Mouse (Mus musculus): ENCODE measurements around the gene Slc12a3. TPM values are rescaled to one million over a fixed set of nuclear protein-coding genes. Genes with fewer than 3 reads are reported as not detected.

Slc12a3 gene
- total and polyA plus RNA-seq, 3 experiments = 0.44 TPM; not detected in 2

DNA sequence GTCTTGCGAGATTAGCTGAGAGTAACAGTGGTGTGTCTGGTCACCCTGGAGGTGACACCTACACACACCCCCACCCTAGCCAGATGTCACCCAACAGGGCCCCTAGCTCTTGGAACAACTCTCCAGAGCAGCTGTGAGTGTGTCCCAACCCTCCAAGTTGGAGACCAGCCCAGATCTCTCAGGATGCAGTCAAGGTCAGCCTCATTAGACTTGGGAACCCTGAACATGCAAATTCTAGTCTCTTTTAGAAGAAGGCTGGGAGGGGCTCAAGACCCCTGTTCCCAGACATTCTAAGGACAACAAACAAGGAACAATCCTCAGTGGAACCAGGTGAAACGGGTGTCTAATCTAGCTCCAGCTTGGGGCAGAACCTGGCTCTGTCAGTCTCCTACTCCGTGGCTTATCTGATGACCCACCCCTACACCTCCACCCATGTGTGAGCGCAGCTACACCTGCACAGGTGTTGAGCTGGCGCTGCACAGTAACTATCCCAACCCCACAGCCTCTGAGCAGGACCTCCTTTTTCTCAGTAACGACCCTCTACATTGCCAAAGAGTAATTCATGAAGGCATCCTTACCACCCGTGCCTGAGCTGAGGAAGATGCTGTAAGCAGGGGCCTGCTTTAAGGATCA, 33.7 kb downstream of the Slc12a3 start:
- DNase-seq (ENCODE audit: low spot score) (no peak), ATAC-seq (ENCODE audit: extremely low read depth, insufficient number of reproducible peaks, low FRiP score, poor library complexity, severe bottlenecking) (no peak)
- Histone ChIP-seq H3K36me3 (replicated peaks) (no peaks in the 10 kb centered on the region), H3K4me1 (ENCODE audit: insufficient read depth, low read depth, low read length) (no peaks in the 10 kb centered on the region), H3K4me3 (ENCODE audit: low read depth, low read length) (no peak overlapping the region), H3K27me3 (ENCODE audit: insufficient read depth, low read length) (peaks cover 20% of the 10 kb centered on the region), H3K9me3 (replicated peaks) (no peaks in the 10 kb centered on the region)
- TF ChIP-seq POLR2AphosphoS5 (IDR thresholded peaks at IDR 0.05; ENCODE audit: insufficient replicate concordance, low read depth, low read length) (no peak), CTCF (IDR thresholded peaks at IDR 0.05; ENCODE audit: low read depth, low read length) (no peak), GATA2 (IDR thresholded peaks at IDR 0.05; ENCODE audit: borderline replicate concordance, low read depth, low read length) (no peak), TAL1 (conservative IDR thresholded peaks at IDR 0.05; ENCODE audit: low read depth, low read length) (no peak), GATA1 (IDR thresholded peaks at IDR 0.05; ENCODE audit: borderline replicate concordance, low read length) (no peak)

- TF ChIP-seq GATA1 (IDR thresholded peaks at IDR 0.05; ENCODE audit: borderline replicate concordance, low read length) = no peak
- no peak for TF ChIP-seq POLR2AphosphoS5 (IDR thresholded peaks at IDR 0.05; ENCODE audit: insufficient replicate concordance, low read depth, low read length)
- no peak for TF ChIP-seq TAL1 (conservative IDR thresholded peaks at IDR 0.05; ENCODE audit: low read depth, low read length)
- TF ChIP-seq GATA2 (IDR thresholded peaks at IDR 0.05; ENCODE audit: borderline replicate concordance, low read depth, low read length) = no peak
- no peak for TF ChIP-seq CTCF (IDR thresholded peaks at IDR 0.05; ENCODE audit: low read depth, low read length)
- no peak overlapping the region for H3K4me3 ChIP-seq (ENCODE audit: low read depth, low read length)
- ATAC-seq (ENCODE audit: extremely low read depth, insufficient number of reproducible peaks, low FRiP score, poor library complexity, severe bottlenecking) (no peak), DNase-seq (ENCODE audit: low spot score) (no peak)
- H3K9me3 ChIP-seq (replicated peaks) = no peaks in the 10 kb centered on the region
- no peaks in the 10 kb centered on the region for H3K4me1 ChIP-seq (ENCODE audit: insufficient read depth, low read depth, low read length)
- no peaks in the 10 kb centered on the region for H3K36me3 ChIP-seq (replicated peaks)
- peaks cover 19% of the 10 kb centered on the region for H3K27me3 ChIP-seq (ENCODE audit: insufficient read depth, low read length)
These were observed 34.3 kb downstream of the Slc12a3 start for GRCm38 (mm10) chr8:94363288-94363688.

GRCm38 (mm10) chr8:94363906-94364305, 34.9 kb downstream of the Slc12a3 start:
- no peak for ATAC-seq (ENCODE audit: extremely low read depth, insufficient number of reproducible peaks, low FRiP score, poor library complexity, severe bottlenecking)
- Histone ChIP-seq H3K36me3 (replicated peaks) (no peaks in the 10 kb centered on the region), H3K4me3 (ENCODE audit: low read depth, low read length) (no peak overlapping the region), H3K4me1 (ENCODE audit: insufficient read depth, low read depth, low read length) (no peaks in the 10 kb centered on the region), H3K9me3 (replicated peaks) (no peaks in the 10 kb centered on the region), H3K27me3 (ENCODE audit: insufficient read depth, low read length) (peaks cover 13% of the 10 kb centered on the region)
- TF ChIP-seq GATA1 (IDR thresholded peaks at IDR 0.05; ENCODE audit: borderline replicate concordance, low read length) (no peak), CTCF (IDR thresholded peaks at IDR 0.05; ENCODE audit: low read depth, low read length) (no peak), GATA2 (IDR thresholded peaks at IDR 0.05; ENCODE audit: borderline replicate concordance, low read depth, low read length) (no peak), POLR2AphosphoS5 (IDR thresholded peaks at IDR 0.05; ENCODE audit: insufficient replicate concordance, low read depth, low read length) (no peak)
- DNase-seq (ENCODE audit: low spot score) = no peak

DNA sequence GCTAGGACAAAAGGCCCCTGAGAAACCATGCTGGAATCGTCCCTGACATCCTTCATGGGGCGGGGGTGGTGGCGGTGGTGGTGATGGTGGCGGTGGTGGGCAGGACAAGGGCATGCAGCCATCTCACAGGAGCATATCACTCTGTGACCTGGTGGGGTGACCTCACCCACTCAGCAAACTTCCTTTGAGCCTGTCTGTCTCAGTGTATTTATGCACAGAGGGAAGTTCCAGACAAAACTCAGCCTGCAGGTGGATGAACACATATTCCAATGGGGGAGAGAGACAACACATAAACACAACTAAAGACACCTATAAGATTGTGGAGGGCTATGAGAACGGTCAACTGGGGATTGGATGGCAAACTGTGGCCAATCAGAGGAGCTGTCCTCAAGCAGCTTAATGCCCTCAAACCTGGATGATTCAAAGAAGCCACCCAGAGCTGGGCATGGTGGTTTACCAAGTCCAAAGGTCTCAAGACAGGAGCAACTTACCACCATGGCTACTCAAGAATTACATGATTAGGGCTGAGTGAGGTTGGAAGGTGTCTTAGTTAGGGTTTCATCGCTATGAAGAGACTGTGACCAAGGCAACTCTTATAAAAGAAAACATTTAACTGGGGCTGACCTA, 35.8 kb downstream of the Slc12a3 start:
- Histone ChIP-seq H3K4me1 (ENCODE audit: insufficient read depth, low read depth, low read length) (no peaks in the 10 kb centered on the region), H3K36me3 (replicated peaks) (no peaks in the 10 kb centered on the region), H3K4me3 (ENCODE audit: low read depth, low read length) (no peak overlapping the region), H3K27me3 (ENCODE audit: insufficient read depth, low read length) (peaks cover 12% of the 10 kb centered on the region), H3K9me3 (replicated peaks) (no peaks in the 10 kb centered on the region)
- TF ChIP-seq CTCF (IDR thresholded peaks at IDR 0.05; ENCODE audit: low read depth, low read length) = no peak
- TF ChIP-seq GATA2 (IDR thresholded peaks at IDR 0.05; ENCODE audit: borderline replicate concordance, low read depth, low read length) = no peak
- no peak for TF ChIP-seq TAL1 (conservative IDR thresholded peaks at IDR 0.05; ENCODE audit: low read depth, low read length)
- no peak for TF ChIP-seq POLR2AphosphoS5 (IDR thresholded peaks at IDR 0.05; ENCODE audit: insufficient replicate concordance, low read depth, low read length)
- TF ChIP-seq GATA1 (IDR thresholded peaks at IDR 0.05; ENCODE audit: borderline replicate concordance, low read length) = no peak
- ATAC-seq (ENCODE audit: extremely low read depth, insufficient number of reproducible peaks, low FRiP score, poor library complexity, severe bottlenecking) (no peak), DNase-seq (ENCODE audit: low spot score) (no peak)

DNA sequence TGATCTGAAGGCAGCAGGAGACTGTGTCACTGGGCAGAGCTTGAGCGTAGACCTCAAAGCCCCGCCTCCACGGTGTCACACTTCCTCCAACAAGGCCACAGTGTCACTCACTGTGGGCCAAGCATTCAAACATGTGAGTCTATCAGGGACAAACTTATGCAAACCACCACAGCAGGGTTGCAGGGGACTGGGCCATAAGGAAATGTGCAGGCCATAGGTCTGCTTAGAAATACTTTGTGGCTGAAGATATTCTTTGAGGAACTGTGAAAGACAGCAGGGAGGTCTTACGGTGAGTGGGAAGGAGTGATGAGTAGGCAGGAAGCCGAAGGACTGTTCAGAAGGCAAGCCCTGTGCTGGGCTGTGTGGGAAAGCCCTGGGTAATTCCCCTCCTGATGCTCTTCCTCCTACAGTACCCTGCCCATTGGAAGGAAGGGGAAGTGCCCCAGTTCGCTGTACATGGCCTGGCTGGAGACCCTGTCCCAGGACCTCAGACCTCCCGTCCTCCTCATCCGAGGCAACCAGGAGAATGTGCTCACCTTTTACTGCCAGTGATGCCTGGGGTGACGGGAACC, 36.5 kb downstream of the Slc12a3 start:
- DNase-seq (ENCODE audit: low spot score) = no peak
- no peak for ATAC-seq (ENCODE audit: extremely low read depth, insufficient number of reproducible peaks, low FRiP score, poor library complexity, severe bottlenecking)

DNA sequence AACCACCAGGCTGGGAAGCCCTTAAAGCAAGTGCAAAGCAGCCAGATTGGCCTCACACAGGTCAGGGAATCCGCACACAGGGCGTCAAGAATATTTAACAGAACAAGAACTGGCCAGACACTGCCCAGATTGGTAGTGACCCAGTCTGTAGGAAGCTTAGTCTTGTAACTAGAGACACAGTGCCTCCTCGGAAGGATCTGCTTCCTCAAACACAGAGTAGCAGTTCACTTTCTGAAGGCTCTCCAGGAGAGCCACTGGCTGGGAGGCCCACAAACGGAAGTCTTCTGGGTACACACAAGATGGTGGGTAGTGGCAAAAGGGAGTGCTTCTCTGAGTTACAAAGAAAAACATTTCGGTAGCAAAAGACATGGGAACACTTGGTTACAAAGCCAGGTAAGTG, 41.8 kb downstream of the Slc12a3 start:
- no peak overlapping the region for H3K4me3 ChIP-seq (ENCODE audit: low read depth, low read length)
- H3K4me1 ChIP-seq (ENCODE audit: insufficient read depth, low read depth, low read length) = no peaks in the 10 kb centered on the region
- ATAC-seq (ENCODE audit: extremely low read depth, insufficient number of reproducible peaks, low FRiP score, poor library complexity, severe bottlenecking) (no peak), DNase-seq (ENCODE audit: low spot score) (no peak)
- H3K36me3 ChIP-seq (replicated peaks) = no peaks in the 10 kb centered on the region
- peaks cover 33% of the 10 kb centered on the region for H3K27me3 ChIP-seq (ENCODE audit: insufficient read depth, low read length)
- H3K9me3 ChIP-seq (replicated peaks) = no peaks in the 10 kb centered on the region
- no peak for TF ChIP-seq CTCF (IDR thresholded peaks at IDR 0.05; ENCODE audit: low read depth, low read length)
- TF ChIP-seq TAL1 (conservative IDR thresholded peaks at IDR 0.05; ENCODE audit: low read depth, low read length) = no peak
- TF ChIP-seq GATA1 (IDR thresholded peaks at IDR 0.05; ENCODE audit: borderline replicate concordance, low read length) = no peak
- TF ChIP-seq GATA2 (IDR thresholded peaks at IDR 0.05; ENCODE audit: borderline replicate concordance, low read depth, low read length) = no peak
- TF ChIP-seq POLR2AphosphoS5 (IDR thresholded peaks at IDR 0.05; ENCODE audit: insufficient replicate concordance, low read depth, low read length) = no peak

More for the DNA sequence above, 36.5 kb downstream of the Slc12a3 start:
- no peaks in the 10 kb centered on the region for H3K36me3 ChIP-seq (replicated peaks)
- H3K4me3 ChIP-seq (ENCODE audit: low read depth, low read length) = no peak overlapping the region
- H3K4me1 ChIP-seq (ENCODE audit: insufficient read depth, low read depth, low read length) = no peaks in the 10 kb centered on the region
- TF ChIP-seq CTCF (IDR thresholded peaks at IDR 0.05; ENCODE audit: low read depth, low read length) (no peak), GATA1 (IDR thresholded peaks at IDR 0.05; ENCODE audit: borderline replicate concordance, low read length) (no peak), TAL1 (conservative IDR thresholded peaks at IDR 0.05; ENCODE audit: low read depth, low read length) (no peak), POLR2AphosphoS5 (IDR thresholded peaks at IDR 0.05; ENCODE audit: insufficient replicate concordance, low read depth, low read length) (no peak), GATA2 (IDR thresholded peaks at IDR 0.05; ENCODE audit: borderline replicate concordance, low read depth, low read length) (no peak)
- H3K9me3 ChIP-seq (replicated peaks) = no peaks in the 10 kb centered on the region
- peaks cover 14% of the 10 kb centered on the region for H3K27me3 ChIP-seq (ENCODE audit: insufficient read depth, low read length)

Data from G1E (cell line).